Mouse (Mus musculus) small intestine, adult 10 weeks (tissue): ENCODE results near the gene Nox4. TPM values are rescaled to one million over a fixed set of nuclear protein-coding genes. Genes with fewer than 3 reads are reported as not detected.

Experiments used
- polyA plus RNA-seq: library from polyadenylated mRNA; stranded (reverse); fragments of 350-450 nt; fragmentation: Illumina TruSeq; extraction: RNeasy Lipid Tissue Mini Kit (QIAGEN cat#74804); gene quantifications from one replicate; pipeline ENCODE4 v1.2.3, GENCODE M21; 2014; ENCODE audit warnings: low replicate concordance

Nox4 gene
- polyA plus RNA-seq: 1.5 TPM

DNA sequence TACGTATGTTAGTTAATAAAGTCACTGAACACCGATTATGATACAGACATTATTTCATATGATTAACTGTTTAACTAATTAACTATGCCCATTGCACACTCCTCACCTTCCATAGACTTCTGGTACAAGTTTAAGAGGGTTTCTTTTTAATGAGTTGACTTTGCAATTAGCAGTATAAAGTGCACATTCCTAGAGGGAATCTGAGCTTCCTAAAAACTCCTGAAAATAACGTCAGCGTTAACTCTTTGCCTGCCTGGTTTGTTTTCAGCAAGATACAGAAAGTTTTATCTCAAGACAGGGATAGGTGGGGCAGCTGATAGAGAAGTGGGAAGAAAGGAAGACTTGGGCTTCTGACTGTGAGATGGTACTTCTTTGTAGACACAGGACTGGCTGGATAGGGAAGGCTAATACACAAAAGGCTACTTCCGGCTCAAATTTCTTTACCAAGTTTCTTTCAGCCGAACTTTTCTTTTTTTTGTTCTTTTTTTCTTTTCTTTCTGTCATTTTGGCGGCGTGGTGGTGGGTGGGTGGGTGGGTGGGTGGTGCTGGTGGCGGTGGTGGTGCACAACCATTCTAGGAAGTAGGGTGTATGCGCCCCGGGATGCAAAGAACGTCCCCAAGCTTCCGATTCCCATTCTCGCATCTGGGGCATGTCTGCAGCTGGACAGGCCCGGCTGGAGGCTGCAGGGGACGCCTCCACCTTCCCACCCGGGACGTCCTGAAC lies at the start of gene Nox4:
Gene Nox4 (plus strand): TSS at position 241 of the 724 bp plus-strand sequence.

Other genes starting within 250 kb of the Nox4 start
- not detected for gene Vmn2r79, start 250.0 kb upstream of the Nox4 start, polyA plus RNA-seq
- not detected for gene Tyr, start 247.4 kb downstream of the Nox4 start, polyA plus RNA-seq